Mouse (Mus musculus) frontal cortex, adult 2 months (tissue): ENCODE measurements around the gene Zfp972. TPM values are rescaled to one million over a fixed set of nuclear protein-coding genes. Genes with fewer than 3 reads are reported as not detected.
A peak's percentile ranks its signal among the peaks of the same experiment; 100 is the strongest.
"Not testable (repeated sequence)": the region's sequence is repeated elsewhere in the genome, so short reads cannot be mapped to it uniquely, and the experiment has no call there.

Experiments used
- DNase-seq, 2 experiments: peaks; one replicate each; pipeline ENCODE4 v3.0.0; 2022; ENCODE audit warnings: low spot score in 1 of 2; ENCODE audit errors: extremely low spot score in 1 of 2
- polyA plus RNA-seq: library from polyadenylated mRNA; depleted of rRNA; stranded (reverse); fragments of >200 nt; gene quantifications from 2 replicates; pipeline ENCODE4 v1.2.3, GENCODE M21; 2012; rRNA removed

Zfp972 gene
- polyA plus RNA-seq = 0.55 and 1.1 TPM in 2 replicates

- not testable (repeated sequence) for DNase-seq
Measured at GRCm38 (mm10) chr2:177925563-177926103, at the start of gene Zfp972. Gene Zfp972 (minus strand): TSS chr2:177925613.

GRCm38 (mm10) chr2:177974814-177975213 is 49.4 kb upstream of the Zfp972 start:
- DNase-seq = not testable (repeated sequence)

- DNase-seq = peak; percentile 90 to 94
Measured at GRCm38 (mm10) chr2:177957145-177957544, 31.7 kb upstream of the Zfp972 start, which contains the start of gene Gm14326. Gene Gm14326 (minus strand): TSS chr2:177957297.

- peak in 1 of 2 experiments; percentile 39 for DNase-seq
Measured at GRCm38 (mm10) chr2:177956734-177957133, 31.3 kb upstream of the Zfp972 start.

GRCm38 (mm10) chr2:177903276-177903675 is 22.1 kb downstream of the Zfp972 start:
- not testable (repeated sequence) for DNase-seq

GRCm38 (mm10) chr2:177898171-177898570 is 27.2 kb downstream of the Zfp972 start:
- DNase-seq = not testable (repeated sequence)

- DNase-seq = not testable (repeated sequence)
Measured at GRCm38 (mm10) chr2:177897046-177897578, 28.3 kb downstream of the Zfp972 start, which contains the start of gene Gm14327. Gene Gm14327 (plus strand): TSS chr2:177897096.

- not testable (repeated sequence) for DNase-seq
Measured at GRCm38 (mm10) chr2:177887743-177888142, 37.7 kb downstream of the Zfp972 start.

- not testable (repeated sequence) for DNase-seq
Measured at GRCm38 (mm10) chr2:177862254-177862653, 63.2 kb downstream of the Zfp972 start.

Other genes with a start within 250 kb of the Zfp972 start
- gene Gm14322, start 166.3 kb downstream of the Zfp972 start, polyA plus RNA-seq = 11.3 and 14.9 TPM in 2 replicates
- gene Gm14325, start 85.3 kb downstream of the Zfp972 start, polyA plus RNA-seq = 57.3 and 64.1 TPM in 2 replicates
- gene Gm14327, start 28.5 kb downstream of the Zfp972 start, polyA plus RNA-seq = 1.9 and 3.5 TPM in 2 replicates
- 18.6 and 23.6 TPM in 2 replicates for gene Gm14326, start 31.7 kb upstream of the Zfp972 start, polyA plus RNA-seq
- 10.4 and 11.9 TPM in 2 replicates for gene Zfp971, start 97.7 kb upstream of the Zfp972 start, polyA plus RNA-seq
- 15.7 and 15.8 TPM in 2 replicates for gene Zfp931, start 152.9 kb upstream of the Zfp972 start, polyA plus RNA-seq
- 139 and 140 TPM in 2 replicates for gene Phactr3, start 193.4 kb upstream of the Zfp972 start, polyA plus RNA-seq